ENCODE assay signal across 8 mouse cellular contexts in the genomic region with DNA sequence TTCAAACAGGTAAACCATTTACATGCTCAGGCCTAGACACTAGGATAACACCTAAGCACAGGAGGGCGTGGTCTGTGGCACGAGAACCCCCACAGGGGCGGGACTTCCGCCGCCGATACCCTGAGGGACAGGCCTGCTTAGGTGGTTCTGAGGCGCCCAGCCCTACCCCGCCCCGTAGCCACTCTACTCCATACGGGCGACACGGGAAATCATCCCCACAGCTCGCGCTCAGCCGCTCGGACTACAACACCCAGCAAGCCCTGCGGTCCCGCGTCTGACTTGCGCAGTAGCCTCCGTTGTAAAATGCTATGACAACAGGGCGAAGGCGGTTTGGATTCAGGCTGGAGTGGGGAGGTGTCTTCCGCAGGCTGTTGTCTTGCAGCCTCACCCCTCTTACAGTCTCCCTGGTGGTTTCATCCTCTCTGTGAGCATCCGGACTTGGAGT. TPM values are rescaled to one million over a fixed set of nuclear protein-coding genes. Genes with fewer than 3 reads are reported as not detected.
A peak's percentile ranks its signal among the peaks of the same experiment; 100 is the strongest.
DNase-seq lines count a peak whose midpoint lies in the region; ATAC-seq and TF ChIP-seq lines count a peak whose summit lies in the region.

A gene (plus strand): TSS at position 292 of the 445 bp plus-strand sequence.

- no peaks in the 10 kb centered on the region for H3K27me3 ChIP-seq in forebrain, embryonic 10.5 days (ENCODE audit: poor library complexity, severe bottlenecking)
- H3K27me3 ChIP-seq in heart, embryonic 15.5 days: no peaks in the 10 kb centered on the region
- H3K27me3 ChIP-seq in liver, embryonic 14.5 days (ENCODE audit: control insufficient read depth, insufficient read depth, low read length): no peaks in the 10 kb centered on the region
- H3K27me3 ChIP-seq in neural tube, embryonic 11.5 days (ENCODE audit: control insufficient read depth, insufficient read depth, low read length): no peaks in the 10 kb centered on the region
- no peaks in the 10 kb centered on the region for H3K27me3 ChIP-seq in stomach, postnatal 0 days (ENCODE audit: control insufficient read depth, insufficient read depth, low read length)

- H3K9ac ChIP-seq in heart, embryonic 15.5 days: peak within 1 kb of the TSS; percentile 52
- peak within 1 kb of the TSS; percentile 73 for H3K9ac ChIP-seq in liver, embryonic 14.5 days (replicated peaks)
- H3K9ac ChIP-seq in neural tube, embryonic 11.5 days (ENCODE audit: low read length): peak within 1 kb of the TSS; percentile 63
- H3K9ac ChIP-seq in stomach, postnatal 0 days (ENCODE audit: low read length): peak within 1 kb of the TSS; percentile 63

- DNase-seq in CD8-positive naive resting alpha-beta T cell, adult 2 months (ENCODE audit: low read depth in 2 of 2, low spot score in 2 of 2): peak; percentile 94 to 95
- DNase-seq in c-Kit-positive CD71-negative TER-119-negative erythroid progenitor cells, embryonic 14.5 days (ENCODE audit: low read depth): peak; percentile 85
- peak; percentile 90 for DNase-seq in forebrain, embryonic 10.5 days (ENCODE audit: extremely low spot score, low spot score)
- peak; percentile 93 to 97 for DNase-seq in kidney, postnatal 25 days
- DNase-seq in liver, embryonic 14.5 days (ENCODE audit: low read depth in 3 of 3, low spot score in 3 of 3): peak; percentile 85 to 89 (median 86)
- peak; percentile 92 for DNase-seq in neural tube, embryonic 11.5 days (ENCODE audit: low spot score)
- peak; percentile 91 for DNase-seq in stomach, postnatal 0 days (ENCODE audit: low spot score)

- no peak for TF ChIP-seq CTCF in liver, embryonic 14.5 days (IDR thresholded peaks at IDR 0.05; ENCODE audit: low read depth)
- TF ChIP-seq CTCF in stomach, postnatal 0 days (IDR thresholded peaks at IDR 0.05; ENCODE audit: low read depth): no peak

- peak; percentile 99 for ATAC-seq in heart, embryonic 15.5 days (replicated peaks; ENCODE audit: insufficient number of reproducible peaks, insufficient read depth, low FRiP score, low read depth)
- ATAC-seq in liver, embryonic 14.5 days (ENCODE audit: insufficient read depth): peak; percentile 100
- peak; percentile 99 for ATAC-seq in neural tube, embryonic 11.5 days (ENCODE audit: insufficient read depth, low FRiP score, low TSS enrichment)
- ATAC-seq in stomach, postnatal 0 days (ENCODE audit: low FRiP score, low TSS enrichment): peak; percentile 99

- no peaks in the 10 kb centered on the region for H3K9me3 ChIP-seq in forebrain, embryonic 10.5 days
- no peaks in the 10 kb centered on the region for H3K9me3 ChIP-seq in heart, embryonic 15.5 days (replicated peaks)
- H3K9me3 ChIP-seq in liver, embryonic 14.5 days (ENCODE audit: control insufficient read depth, low read length): no peaks in the 10 kb centered on the region
- no peaks in the 10 kb centered on the region for H3K9me3 ChIP-seq in neural tube, embryonic 11.5 days (ENCODE audit: control insufficient read depth, low read length)
- no peaks in the 10 kb centered on the region for H3K9me3 ChIP-seq in stomach, postnatal 0 days (ENCODE audit: control insufficient read depth, low read length)

- H3K4me2 ChIP-seq in heart, embryonic 15.5 days: peak within 1 kb of the TSS; percentile 93
- H3K4me2 ChIP-seq in liver, embryonic 14.5 days (ENCODE audit: low read depth): peak within 1 kb of the TSS; percentile 95
- peak within 1 kb of the TSS; percentile 81 for H3K4me2 ChIP-seq in neural tube, embryonic 11.5 days (ENCODE audit: low read depth)
- peak within 1 kb of the TSS; percentile 87 for H3K4me2 ChIP-seq in stomach, postnatal 0 days (replicated peaks; ENCODE audit: low read depth)

- H3K27ac ChIP-seq in forebrain, embryonic 10.5 days: peak within 1 kb of the TSS; percentile 81
- peak within 1 kb of the TSS; percentile 35 for H3K27ac ChIP-seq in heart, embryonic 15.5 days
- H3K27ac ChIP-seq in liver, embryonic 14.5 days: peak within 1 kb of the TSS; percentile 31
- no peak within 1 kb of the TSS for H3K27ac ChIP-seq in neural tube, embryonic 11.5 days (ENCODE audit: low read depth, low read length)
- peak within 1 kb of the TSS; percentile 53; the same call in 1 of the 2 replicates for H3K27ac ChIP-seq in stomach, postnatal 0 days (replicated peaks)

- peak within 1 kb of the TSS; percentile 73 for H3K4me3 ChIP-seq in forebrain, embryonic 10.5 days
- peak within 1 kb of the TSS; percentile 63 for H3K4me3 ChIP-seq in heart, embryonic 15.5 days
- peak within 1 kb of the TSS; percentile 62 to 80 for H3K4me3 ChIP-seq in liver, embryonic 14.5 days (ENCODE audit: insufficient read depth in 1 of 2, low read depth in 2 of 2, low read length in 2 of 2)
- H3K4me3 ChIP-seq in neural tube, embryonic 11.5 days (ENCODE audit: low read depth, low read length): peak within 1 kb of the TSS; percentile 59
- H3K4me3 ChIP-seq in stomach, postnatal 0 days (ENCODE audit: low read depth, low read length): peak within 1 kb of the TSS; percentile 63

- peaks cover 19% of the 10 kb centered on the region for H3K4me1 ChIP-seq in forebrain, embryonic 10.5 days
- peaks cover 3% of the 10 kb centered on the region for H3K4me1 ChIP-seq in heart, embryonic 15.5 days (replicated peaks)
- peaks cover 2 to 7% of the 10 kb centered on the region in 2 experiments; a peak in 2 of 4 replicates for H3K4me1 ChIP-seq in liver, embryonic 14.5 days (replicated peaks; ENCODE audit: control insufficient read depth in 2 of 2, insufficient read depth in 2 of 2, low read length in 1 of 2)
- 0 out of 2 replicates have a peak, but pooled peaks cover 3% of the 10 kb centered on the region for H3K4me1 ChIP-seq in neural tube, embryonic 11.5 days (ENCODE audit: control insufficient read depth, insufficient read depth, low read length)
- H3K4me1 ChIP-seq in stomach, postnatal 0 days (replicated peaks; ENCODE audit: control insufficient read depth, insufficient read depth): no peaks in the 10 kb centered on the region

- under 1% methylated on average over 25 of the region's 25 CpGs for WGBS in forebrain, embryonic 10.5 days
- 0% methylated on average over 25 of the region's 25 CpGs for WGBS in heart, embryonic 15.5 days
- under 1% methylated on average over 25 of the region's 25 CpGs for WGBS in liver, embryonic 14.5 days (ENCODE audit: insufficient replicate concordance)
- under 1% methylated on average over 25 of the region's 25 CpGs for WGBS in neural tube, embryonic 11.5 days
- 1% methylated on average over 25 of the region's 25 CpGs for WGBS in stomach, postnatal 0 days

- no peaks in the 10 kb centered on the region for H3K36me3 ChIP-seq in forebrain, embryonic 10.5 days (replicated peaks)
- no peaks in the 10 kb centered on the region for H3K36me3 ChIP-seq in heart, embryonic 15.5 days
- H3K36me3 ChIP-seq in liver, embryonic 14.5 days (replicated peaks; ENCODE audit: control insufficient read depth, insufficient read depth, low read depth): no peaks in the 10 kb centered on the region
- H3K36me3 ChIP-seq in neural tube, embryonic 11.5 days (ENCODE audit: control insufficient read depth, insufficient read depth, low read length): no peaks in the 10 kb centered on the region
- H3K36me3 ChIP-seq in stomach, postnatal 0 days (ENCODE audit: control insufficient read depth, insufficient read depth, low read length): no peaks in the 10 kb centered on the region

- no peak for TF ChIP-seq EP300 in liver, embryonic 14.5 days (IDR thresholded peaks at IDR 0.05; ENCODE audit: low read depth)
- TF ChIP-seq EP300 in stomach, postnatal 0 days (optimal IDR thresholded peaks at IDR 0.05): no peak

RNA-seq across cellular contexts. Expression of the gene that starts here (rescaled TPM):
- polyA plus RNA-seq in forebrain, embryonic 10.5 days (2016; fragmentation: Nextera tagmentation; extraction: Ambion mirVana): 14.6 and 14.9 TPM in 2 replicates
- 7.6 and 9.2 TPM in 2 replicates for polyA plus RNA-seq in heart, embryonic 15.5 days (2015; fragmentation: Nextera tagmentation; extraction: Ambion mirVana)
- polyA plus RNA-seq in liver, embryonic 14.5 days (2012; rRNA removed): 2.2 and 2.6 TPM in 2 replicates
- polyA plus RNA-seq in liver, embryonic 14.5 days (2014; fragmentation: Nextera tagmentation; extraction: Ambion mirVana): 2.3 and 3.0 TPM in 2 replicates
- 14.0 and 16.9 TPM in 2 replicates for polyA plus RNA-seq in neural tube, embryonic 11.5 days (2014; fragmentation: Nextera tagmentation; extraction: Ambion mirVana)
- 4.0 and 5.8 TPM in 2 replicates for polyA plus RNA-seq in stomach, postnatal 0 days (2015; fragmentation: Nextera tagmentation; extraction: Ambion mirVana)
